Mouse (Mus musculus) CD4-positive helper T cell, adult 2 months (primary cell): ENCODE data around the gene Sh2d1b1.

Experiments
- DNase-seq: peaks from one replicate; pipeline ENCODE4 v3.0.0-alpha.2; 2012; ENCODE audit warnings: low read depth, missing footprints, low spot score

Gene Sh2d1b1

GRCm38 (mm10) chr1:170324312-170324711, 47.2 kb downstream of the Sh2d1b1 start:
- no peak for DNase-seq

GRCm38 (mm10) chr1:170325277-170325676, 48.2 kb downstream of the Sh2d1b1 start:
- no peak for DNase-seq

- no peak for DNase-seq
These were observed 54.8 kb downstream of the Sh2d1b1 start for GRCm38 (mm10) chr1:170331926-170332325.

- DNase-seq: no peak
These were observed 55.7 kb downstream of the Sh2d1b1 start for GRCm38 (mm10) chr1:170332775-170333174.
